Mouse (Mus musculus) midbrain, embryonic 16.5 days (tissue): ENCODE data around the gene Rfx8. TPM values are rescaled to one million over a fixed set of nuclear protein-coding genes. Genes with fewer than 3 reads are reported as not detected.

Source experiments
- ATAC-seq: fragments of 200-750 bp; cut with Nextera tagmentation; 2 replicates; pipeline ENCODE4 v1.8.0; 2017; ENCODE audit warnings: moderate TSS enrichment
- H3K27ac ChIP-seq: fragments of 300-500 bp; sonication (generic); 2 replicates; pipeline ENCODE4 v1.5.1; 2014; ENCODE audit warnings: mild to moderate bottlenecking, low read length, mixed read lengths
- H3K27me3 ChIP-seq: fragments of 300-500 bp; sonication (generic); 2 replicates; pipeline ENCODE4 v1.6.1; 2014; ENCODE audit warnings: low read depth, low read length, mixed read lengths; ENCODE audit not compliant: control insufficient read depth, insufficient read depth
- H3K36me3 ChIP-seq: fragments of 300-500 bp; sonication (generic); 2 replicates; pipeline ENCODE4 v1.6.1; 2014; ENCODE audit warnings: mild to moderate bottlenecking, low read length, moderate library complexity, mixed read lengths; ENCODE audit not compliant: control insufficient read depth, insufficient read depth
- H3K4me1 ChIP-seq: fragments of 300-500 bp; sonication (generic); 2 replicates; pipeline ENCODE4 v1.6.1; 2014; ENCODE audit warnings: mild to moderate bottlenecking, low read length, mixed read lengths; ENCODE audit not compliant: control insufficient read depth, insufficient read depth
- H3K4me2 ChIP-seq: fragments of 300-500 bp; sonication (generic); 2 replicates; pipeline ENCODE4 v1.6.1; 2014; ENCODE audit warnings: mild to moderate bottlenecking, low read length, mixed read lengths
- H3K4me3 ChIP-seq: fragments of 300-500 bp; sonication (generic); 2 replicates; pipeline ENCODE4 v1.5.1; 2014; ENCODE audit warnings: low read depth, mild to moderate bottlenecking, low read length, moderate library complexity, mixed read lengths
- H3K9ac ChIP-seq: fragments of 300-500 bp; sonication (generic); 2 replicates; pipeline ENCODE4 v1.6.1; 2014; ENCODE audit warnings: low read depth, low read length, mixed read lengths
- H3K9me3 ChIP-seq: fragments of 300-500 bp; sonication (generic); replicated peaks from 2 replicates; pipeline ENCODE4 v1.6.1; 2014; ENCODE audit warnings: mild to moderate bottlenecking, low read length, mixed read lengths; ENCODE audit not compliant: control insufficient read depth, poor library complexity, severe bottlenecking
- WGBS: fragments of 180-500 bp; shearing (Covaris S2); extraction: QIAGEN DNeasy Blood & Tissue Kit; methylation state at CpG from one replicate; pipeline ENCODE4 v1.1.7; 2014; 5-methylcytosine and 5-hydroxymethylcytosine counted together
- polyA plus RNA-seq: library from polyadenylated mRNA; unstranded; fragments of >200 nt; fragmentation: Nextera tagmentation; extraction: Ambion mirVana; gene quantifications from 2 replicates; pipeline ENCODE4 v1.2.1, GENCODE M21; 2015

Gene Rfx8
- polyA plus RNA-seq, 1 experiment from 2014 or later, result 0.15 TPM

- Histone ChIP-seq H3K4me2 (no peak overlapping the region), H3K9ac (no peak overlapping the region), H3K9me3 (no peaks in the 10 kb centered on the region), H3K36me3 (no peaks in the 10 kb centered on the region), H3K4me3 (no peak overlapping the region), H3K4me1 (no peaks in the 10 kb centered on the region; the same call in 1 of the 2 replicates), H3K27me3 (no peaks in the 10 kb centered on the region), H3K27ac (no peak overlapping the region)
- ATAC-seq, result no peak
- 69% methylated on average over 4 of the region's 4 CpGs for WGBS
These were observed 19.2 kb upstream of the Rfx8 start for GRCm38 (mm10) chr1:39740002-39740401.

- 32% methylated on average over 8 of the region's 8 CpGs for WGBS
- no peaks in the 10 kb centered on the region for H3K9me3 ChIP-seq
- H3K27ac ChIP-seq, result no peak overlapping the region
- H3K4me1 ChIP-seq, result no peaks in the 10 kb centered on the region; the same call in 1 of the 2 replicates
- ATAC-seq, result no peak
- no peak overlapping the region for H3K4me2 ChIP-seq
- H3K27me3 ChIP-seq, result no peaks in the 10 kb centered on the region
- H3K4me3 ChIP-seq, result no peak overlapping the region
- H3K36me3 ChIP-seq, result no peaks in the 10 kb centered on the region
- H3K9ac ChIP-seq, result no peak overlapping the region
These were observed 15.3 kb upstream of the Rfx8 start for GRCm38 (mm10) chr1:39735927-39736604.

- H3K4me2 ChIP-seq, result no peak overlapping the region
- peaks cover 3% of the 10 kb centered on the region; the same call in 1 of the 2 replicates for H3K4me1 ChIP-seq
- H3K36me3 ChIP-seq, result no peaks in the 10 kb centered on the region
- ATAC-seq, result no peak
- H3K9me3 ChIP-seq, result no peaks in the 10 kb centered on the region
- H3K27me3 ChIP-seq, result no peaks in the 10 kb centered on the region
- H3K9ac ChIP-seq, result no peak overlapping the region
- no peak overlapping the region for H3K4me3 ChIP-seq
- WGBS, result 69% methylated on average over 2 of the region's 2 CpGs
- no peak overlapping the region for H3K27ac ChIP-seq
These were observed 14.7 kb upstream of the Rfx8 start for GRCm38 (mm10) chr1:39735493-39735892.

GRCm38 (mm10) chr1:39734881-39735280 lies 14.1 kb upstream of the Rfx8 start:
- ATAC-seq, result no peak

GRCm38 (mm10) chr1:39734311-39734710 lies 13.5 kb upstream of the Rfx8 start:
- Histone ChIP-seq H3K9me3 (no peaks in the 10 kb centered on the region), H3K27ac (no peak overlapping the region), H3K4me1 (peaks cover 3% of the 10 kb centered on the region; the same call in 1 of the 2 replicates), H3K36me3 (no peaks in the 10 kb centered on the region), H3K4me2 (no peak overlapping the region), H3K9ac (no peak overlapping the region), H3K4me3 (no peak overlapping the region), H3K27me3 (peaks cover 2% of the 10 kb centered on the region)
- WGBS, result 92% methylated on average over 13 of the region's 13 CpGs
- ATAC-seq, result no peak

More at GRCm38 (mm10) chr1:39734881-39735280, 14.1 kb upstream of the Rfx8 start:
- Histone ChIP-seq H3K4me3 (no peak overlapping the region), H3K4me1 (peaks cover 3% of the 10 kb centered on the region; the same call in 1 of the 2 replicates), H3K27ac (no peak overlapping the region), H3K9me3 (no peaks in the 10 kb centered on the region), H3K27me3 (no peaks in the 10 kb centered on the region), H3K4me2 (no peak overlapping the region), H3K9ac (no peak overlapping the region), H3K36me3 (no peaks in the 10 kb centered on the region)
- 94% methylated on average over 6 of the region's 6 CpGs for WGBS

GRCm38 (mm10) chr1:39733876-39734275 lies 13.1 kb upstream of the Rfx8 start:
- no peaks in the 10 kb centered on the region for H3K36me3 ChIP-seq
- peaks cover 3% of the 10 kb centered on the region; the same call in 1 of the 2 replicates for H3K4me1 ChIP-seq
- H3K9me3 ChIP-seq, result no peaks in the 10 kb centered on the region
- no peak overlapping the region for H3K27ac ChIP-seq
- no peak for ATAC-seq
- 90% methylated on average over 10 of the region's 10 CpGs for WGBS
- H3K9ac ChIP-seq, result no peak overlapping the region
- peaks cover 5% of the 10 kb centered on the region for H3K27me3 ChIP-seq
- H3K4me2 ChIP-seq, result no peak overlapping the region
- no peak overlapping the region for H3K4me3 ChIP-seq

GRCm38 (mm10) chr1:39732081-39732480 lies 11.3 kb upstream of the Rfx8 start:
- no peaks in the 10 kb centered on the region for H3K36me3 ChIP-seq
- no peak for ATAC-seq
- WGBS, result 41% methylated on average over 10 of the region's 10 CpGs
- no peak overlapping the region for H3K4me2 ChIP-seq
- no peak overlapping the region for H3K27ac ChIP-seq
- H3K9ac ChIP-seq, result no peak overlapping the region
- H3K4me3 ChIP-seq, result no peak overlapping the region
- H3K27me3 ChIP-seq, result peaks cover 5% of the 10 kb centered on the region
- H3K9me3 ChIP-seq, result no peaks in the 10 kb centered on the region
- H3K4me1 ChIP-seq, result peaks cover 3% of the 10 kb centered on the region; the same call in 1 of the 2 replicates

GRCm38 (mm10) chr1:39731543-39731942 lies 10.7 kb upstream of the Rfx8 start:
- H3K9me3 ChIP-seq, result no peaks in the 10 kb centered on the region
- H3K36me3 ChIP-seq, result no peaks in the 10 kb centered on the region
- peaks cover 3% of the 10 kb centered on the region; the same call in 1 of the 2 replicates for H3K4me1 ChIP-seq
- WGBS, result 61% methylated on average over 9 of the region's 9 CpGs
- no peak overlapping the region for H3K4me2 ChIP-seq
- no peak overlapping the region for H3K4me3 ChIP-seq
- H3K27ac ChIP-seq, result no peak overlapping the region
- H3K9ac ChIP-seq, result no peak overlapping the region
- H3K27me3 ChIP-seq, result peaks cover 5% of the 10 kb centered on the region
- ATAC-seq, result no peak

GRCm38 (mm10) chr1:39730868-39731267 lies 10.1 kb upstream of the Rfx8 start:
- Histone ChIP-seq H3K36me3 (no peaks in the 10 kb centered on the region), H3K27ac (no peak overlapping the region), H3K9ac (no peak overlapping the region), H3K27me3 (peaks cover 5% of the 10 kb centered on the region), H3K4me1 (peaks cover 3% of the 10 kb centered on the region; the same call in 1 of the 2 replicates), H3K9me3 (no peaks in the 10 kb centered on the region), H3K4me2 (no peak overlapping the region), H3K4me3 (no peak overlapping the region)
- WGBS, result 29% methylated on average over 5 of the region's 5 CpGs
- ATAC-seq, result no peak; the same call in 1 of the 2 replicates
